In the genomic region with DNA sequence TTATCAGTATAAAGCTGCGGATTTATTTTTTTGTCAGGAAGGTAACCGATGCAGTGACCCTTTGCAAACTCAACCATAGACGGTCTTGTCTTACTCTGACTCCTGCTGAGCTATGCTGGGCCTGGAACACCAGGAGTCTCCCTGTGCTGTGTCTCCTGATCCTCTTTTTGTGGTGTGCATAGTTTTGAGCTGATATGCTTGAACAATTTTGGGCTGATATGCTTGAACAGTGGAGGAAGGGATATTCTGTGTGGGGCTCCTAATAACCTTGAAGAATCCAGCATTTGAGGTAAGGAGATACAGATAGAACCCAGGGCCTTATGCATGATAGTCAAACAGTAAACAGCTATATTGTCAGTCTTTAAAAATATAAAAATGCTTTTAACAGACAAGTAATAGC, we compare ENCODE assay signal across 19 mouse cellular contexts.
DNase-seq lines count a peak whose midpoint lies in the region; ATAC-seq lines count a peak whose summit lies in the region.
"Had no signal": no experiment of that assay in that cellular context is flagged by ENCODE, and none has a peak within 500 bp of the region (broad histone marks: within the 10 kb centered on the region; RNA-seq: fewer than 3 reads in every experiment).

No protein-coding gene starts in this region.

- no peak for DNase-seq in midbrain, embryonic 11.5 days (ENCODE audit: low spot score, missing footprints)
- DNase-seq in midbrain, embryonic 10.5 days (ENCODE audit: low spot score), result no peak
- peak; percentile 27 for DNase-seq in midbrain, embryonic 14.5 days
- DNase-seq: gastrocnemius, adult 2 months; heart, postnatal 14 days; kidney, adult 2 months; kidney, postnatal 14 days; liver, postnatal 0 days; lung, postnatal 14 days had no signal

- no peak overlapping the region for H3K4me3 ChIP-seq in forebrain, embryonic 13.5 days
- no peak overlapping the region for H3K4me3 ChIP-seq in forebrain, embryonic 12.5 days (replicated peaks)
- no peak overlapping the region for H3K4me3 ChIP-seq in midbrain, embryonic 11.5 days (ENCODE audit: low read depth, low read length)
- H3K4me3 ChIP-seq in midbrain, embryonic 10.5 days, result no peak overlapping the region
- H3K4me3 ChIP-seq in midbrain, embryonic 14.5 days (replicated peaks; ENCODE audit: low read depth, low read length), result no peak overlapping the region
- no peak overlapping the region for H3K4me3 ChIP-seq in heart, embryonic 12.5 days
- no peak overlapping the region for H3K4me3 ChIP-seq in kidney, embryonic 16.5 days (ENCODE audit: low read length)
- H3K4me3 ChIP-seq: embryonic facial prominence, embryonic 10.5 days; gastrocnemius, adult 2 months; limb, embryonic 10.5 days; megakaryocyte, embryonic 14.5 days; myocyte had no signal

- ATAC-seq in forebrain, embryonic 13.5 days, result 0 out of 2 replicates have a peak, but pooled peaks have one; percentile 16
- no peak for ATAC-seq in forebrain, embryonic 12.5 days (ENCODE audit: low FRiP score)
- peak; percentile 23; the same call in 1 of the 2 replicates for ATAC-seq in midbrain, embryonic 11.5 days (ENCODE audit: low FRiP score)
- ATAC-seq in midbrain, embryonic 14.5 days (ENCODE audit: low FRiP score, low TSS enrichment), result peak; percentile 17; the same call in 1 of the 2 replicates
- ATAC-seq in heart, embryonic 12.5 days (ENCODE audit: insufficient number of reproducible peaks, low FRiP score), result no peak
- no peak for ATAC-seq in kidney, embryonic 16.5 days (ENCODE audit: low FRiP score, low TSS enrichment)
- ATAC-seq: liver, postnatal 0 days had no signal

- 58% methylated on average over 3 of the region's 3 CpGs for WGBS in forebrain, embryonic 13.5 days
- 68% methylated on average over 3 of the region's 3 CpGs for WGBS in forebrain, embryonic 12.5 days
- WGBS in midbrain, embryonic 11.5 days, result 40% methylated on average over 3 of the region's 3 CpGs
- 53% methylated on average over 3 of the region's 3 CpGs for WGBS in midbrain, embryonic 10.5 days
- 27% methylated on average over 3 of the region's 3 CpGs for WGBS in midbrain, embryonic 14.5 days
- WGBS in heart, embryonic 12.5 days, result 72% methylated on average over 3 of the region's 3 CpGs
- 64% methylated on average over 3 of the region's 3 CpGs for WGBS in kidney, embryonic 16.5 days

- no peaks in the 10 kb centered on the region for H3K27me3 ChIP-seq in forebrain, embryonic 13.5 days
- 0 out of 2 replicates have a peak, but pooled peaks cover 4% of the 10 kb centered on the region for H3K27me3 ChIP-seq in forebrain, embryonic 12.5 days
- no peaks in the 10 kb centered on the region for H3K27me3 ChIP-seq in midbrain, embryonic 11.5 days (ENCODE audit: control insufficient read depth, insufficient read depth, low read length)
- no peaks in the 10 kb centered on the region for H3K27me3 ChIP-seq in midbrain, embryonic 10.5 days (ENCODE audit: low read depth, poor library complexity, severe bottlenecking)
- no peaks in the 10 kb centered on the region for H3K27me3 ChIP-seq in midbrain, embryonic 14.5 days (ENCODE audit: control insufficient read depth, insufficient read depth, low read length)
- H3K27me3 ChIP-seq in heart, embryonic 12.5 days (replicated peaks), result no peaks in the 10 kb centered on the region
- H3K27me3 ChIP-seq in kidney, embryonic 16.5 days (ENCODE audit: insufficient read depth, low read length), result no peaks in the 10 kb centered on the region
- H3K27me3 ChIP-seq: CH12.LX had no signal

- no peak overlapping the region for H3K9ac ChIP-seq in forebrain, embryonic 13.5 days
- no peak overlapping the region for H3K9ac ChIP-seq in forebrain, embryonic 12.5 days
- H3K9ac ChIP-seq in midbrain, embryonic 11.5 days (ENCODE audit: low read length), result no peak overlapping the region
- no peak overlapping the region for H3K9ac ChIP-seq in midbrain, embryonic 14.5 days (replicated peaks; ENCODE audit: low read length)
- no peak overlapping the region for H3K9ac ChIP-seq in heart, embryonic 12.5 days
- no peak overlapping the region for H3K9ac ChIP-seq in kidney, embryonic 16.5 days (replicated peaks; ENCODE audit: low read length)
- H3K9ac ChIP-seq: liver, postnatal 0 days had no signal

- H3K4me1 ChIP-seq in forebrain, embryonic 13.5 days, result no peaks in the 10 kb centered on the region
- H3K4me1 ChIP-seq in forebrain, embryonic 12.5 days, result no peaks in the 10 kb centered on the region; the same call in 1 of the 2 replicates
- no peaks in the 10 kb centered on the region for H3K4me1 ChIP-seq in midbrain, embryonic 11.5 days (ENCODE audit: control insufficient read depth, insufficient read depth, low read length)
- 0 out of 2 replicates have a peak, but pooled peaks cover 3% of the 10 kb centered on the region for H3K4me1 ChIP-seq in midbrain, embryonic 10.5 days
- H3K4me1 ChIP-seq in midbrain, embryonic 14.5 days (ENCODE audit: control insufficient read depth, insufficient read depth, low read length), result 0 out of 2 replicates have a peak, but pooled peaks cover 6% of the 10 kb centered on the region
- H3K4me1 ChIP-seq in heart, embryonic 12.5 days (replicated peaks), result no peaks in the 10 kb centered on the region
- H3K4me1 ChIP-seq in kidney, embryonic 16.5 days (ENCODE audit: insufficient read depth, low read length), result no peaks in the 10 kb centered on the region
- H3K4me1 ChIP-seq: embryonic facial prominence, embryonic 10.5 days; limb, embryonic 10.5 days had no signal

- H3K27ac ChIP-seq in forebrain, embryonic 13.5 days, result 0 out of 2 replicates have a peak overlapping the region, but pooled peaks have one; percentile 2
- no peak overlapping the region for H3K27ac ChIP-seq in forebrain, embryonic 12.5 days
- no peak overlapping the region for H3K27ac ChIP-seq in midbrain, embryonic 11.5 days (ENCODE audit: low read depth, low read length)
- no peak overlapping the region for H3K27ac ChIP-seq in midbrain, embryonic 10.5 days (replicated peaks)
- H3K27ac ChIP-seq in midbrain, embryonic 14.5 days (replicated peaks; ENCODE audit: low read depth, low read length), result peak overlapping the region; percentile 49; the same call in 1 of the 2 replicates
- no peak overlapping the region for H3K27ac ChIP-seq in heart, embryonic 12.5 days (ENCODE audit: poor library complexity, severe bottlenecking)
- no peak overlapping the region for H3K27ac ChIP-seq in kidney, embryonic 16.5 days (ENCODE audit: low read length)
- H3K27ac ChIP-seq: embryonic facial prominence, embryonic 10.5 days; gastrocnemius, adult 2 months; limb, embryonic 10.5 days had no signal

- no peaks in the 10 kb centered on the region for H3K36me3 ChIP-seq in forebrain, embryonic 13.5 days (ENCODE audit: poor library complexity, severe bottlenecking)
- no peaks in the 10 kb centered on the region for H3K36me3 ChIP-seq in forebrain, embryonic 12.5 days (replicated peaks)
- no peaks in the 10 kb centered on the region for H3K36me3 ChIP-seq in midbrain, embryonic 11.5 days (ENCODE audit: control insufficient read depth, insufficient read depth, low read length)
- H3K36me3 ChIP-seq in midbrain, embryonic 10.5 days, result no peaks in the 10 kb centered on the region
- no peaks in the 10 kb centered on the region for H3K36me3 ChIP-seq in midbrain, embryonic 14.5 days (ENCODE audit: control insufficient read depth, insufficient read depth, low read length)
- no peaks in the 10 kb centered on the region for H3K36me3 ChIP-seq in heart, embryonic 12.5 days
- H3K36me3 ChIP-seq in kidney, embryonic 16.5 days (ENCODE audit: insufficient read depth, low read length), result no peaks in the 10 kb centered on the region
- H3K36me3 ChIP-seq: embryonic facial prominence, embryonic 10.5 days; limb, embryonic 10.5 days had no signal

- no peak overlapping the region for H3K4me2 ChIP-seq in forebrain, embryonic 13.5 days
- H3K4me2 ChIP-seq in forebrain, embryonic 12.5 days, result no peak overlapping the region
- H3K4me2 ChIP-seq in midbrain, embryonic 11.5 days, result no peak overlapping the region
- H3K4me2 ChIP-seq in midbrain, embryonic 14.5 days (ENCODE audit: low read length), result no peak overlapping the region
- no peak overlapping the region for H3K4me2 ChIP-seq in heart, embryonic 12.5 days
- no peak overlapping the region for H3K4me2 ChIP-seq in kidney, embryonic 16.5 days (replicated peaks; ENCODE audit: low read depth, low read length)
- H3K4me2 ChIP-seq: heart, embryonic 11.5 days had no signal

- no peaks in the 10 kb centered on the region for H3K9me3 ChIP-seq in forebrain, embryonic 13.5 days (replicated peaks)
- H3K9me3 ChIP-seq in forebrain, embryonic 12.5 days, result no peaks in the 10 kb centered on the region
- H3K9me3 ChIP-seq in midbrain, embryonic 11.5 days (ENCODE audit: control insufficient read depth, low read length), result no peaks in the 10 kb centered on the region
- no peaks in the 10 kb centered on the region for H3K9me3 ChIP-seq in midbrain, embryonic 10.5 days (replicated peaks)
- H3K9me3 ChIP-seq in midbrain, embryonic 14.5 days (ENCODE audit: control insufficient read depth, low read length), result no peaks in the 10 kb centered on the region
- no peaks in the 10 kb centered on the region for H3K9me3 ChIP-seq in heart, embryonic 12.5 days (replicated peaks)
- no peaks in the 10 kb centered on the region for H3K9me3 ChIP-seq in kidney, embryonic 16.5 days (ENCODE audit: low read length)
- H3K9me3 ChIP-seq: embryonic facial prominence, embryonic 10.5 days; limb, embryonic 10.5 days; megakaryocyte, embryonic 14.5 days had no signal

Comparison
In these comparisons a context has a peak if more than half of its experiments do, and no peak if none do; other contexts are left out.
1. ATAC-seq: peak in forebrain, embryonic 13.5 days (single experiment), midbrain, embryonic 11.5 days (single experiment) and midbrain, embryonic 14.5 days (single experiment); none in forebrain, embryonic 12.5 days (single experiment), heart, embryonic 12.5 days (single experiment) and kidney, embryonic 16.5 days (single experiment).
2. H3K27ac ChIP-seq: peak in forebrain, embryonic 13.5 days (single experiment) and midbrain, embryonic 14.5 days (single experiment); none in forebrain, embryonic 12.5 days (single experiment), midbrain, embryonic 11.5 days (single experiment), midbrain, embryonic 10.5 days (single experiment), heart, embryonic 12.5 days (single experiment) and kidney, embryonic 16.5 days (single experiment).